Mouse (Mus musculus) ZHBTc4 (cell line): Measurements from ENCODE around the gene Gnat1.
A peak's percentile ranks its signal among the peaks of the same experiment; 100 is the strongest.

ENCODE experiments used
- DNase-seq: peaks from one replicate; pipeline ENCODE4 v3.0.0-alpha.2; 2011; ENCODE audit warnings: low read depth, low spot score

Gene Gnat1

GRCm38 (mm10) chr9:107675671-107676301 is 3.7 kb downstream of the Gnat1 start:
- peak; percentile 91 for DNase-seq

- no peak for DNase-seq
These were observed 4.7 kb downstream of the Gnat1 start for GRCm38 (mm10) chr9:107674609-107675429.

GRCm38 (mm10) chr9:107670259-107670658 is 9.3 kb downstream of the Gnat1 start:
- DNase-seq, result no peak

- DNase-seq, result no peak
These were observed 10.0 kb downstream of the Gnat1 start, which contains the start of gene Slc38a3 for GRCm38 (mm10) chr9:107669480-107669945. TSS of gene Slc38a3 (minus strand) at chr9:107669530.

GRCm38 (mm10) chr9:107668916-107669315 is 10.6 kb downstream of the Gnat1 start:
- DNase-seq, result no peak

- no peak for DNase-seq
These were observed 11.5 kb downstream of the Gnat1 start for GRCm38 (mm10) chr9:107668011-107668410.

- peak; percentile 84 for DNase-seq
These were observed 12.3 kb downstream of the Gnat1 start for GRCm38 (mm10) chr9:107667219-107667618.

- no peak for DNase-seq
These were observed 12.7 kb downstream of the Gnat1 start for GRCm38 (mm10) chr9:107666751-107667205.

GRCm38 (mm10) chr9:107665308-107665707 is 14.2 kb downstream of the Gnat1 start:
- no peak for DNase-seq

- DNase-seq, result no peak
These were observed 16.0 kb downstream of the Gnat1 start for GRCm38 (mm10) chr9:107663525-107663924.

GRCm38 (mm10) chr9:107662342-107662741 is 17.2 kb downstream of the Gnat1 start:
- DNase-seq, result no peak

- no peak for DNase-seq
These were observed 18.7 kb downstream of the Gnat1 start for GRCm38 (mm10) chr9:107660777-107661176.

- no peak for DNase-seq
These were observed 19.6 kb downstream of the Gnat1 start for GRCm38 (mm10) chr9:107659961-107660360.

GRCm38 (mm10) chr9:107659551-107659950 is 20.0 kb downstream of the Gnat1 start:
- no peak for DNase-seq

- DNase-seq, result no peak
These were observed 21.4 kb downstream of the Gnat1 start for GRCm38 (mm10) chr9:107658096-107658495.

- no peak for DNase-seq
These were observed 22.4 kb downstream of the Gnat1 start for GRCm38 (mm10) chr9:107657144-107657543.

GRCm38 (mm10) chr9:107654585-107654984 is 24.9 kb downstream of the Gnat1 start:
- no peak for DNase-seq

GRCm38 (mm10) chr9:107653474-107653873 is 26.0 kb downstream of the Gnat1 start:
- DNase-seq, result no peak

GRCm38 (mm10) chr9:107650708-107651481 is 28.6 kb downstream of the Gnat1 start:
- DNase-seq, result no peak

- DNase-seq, result no peak
These were observed 29.3 kb downstream of the Gnat1 start for GRCm38 (mm10) chr9:107650225-107650624.

- no peak for DNase-seq
These were observed 30.7 kb downstream of the Gnat1 start for GRCm38 (mm10) chr9:107648767-107649166.

- DNase-seq, result peak; percentile 52
These were observed 32.5 kb downstream of the Gnat1 start for GRCm38 (mm10) chr9:107646975-107647374.
